Mouse (Mus musculus) heart, postnatal 0 days (tissue): Measurements from ENCODE around the gene Nop56.

Source experiments
- CTCF ChIP-seq: IDR thresholded peaks from 2 replicates; pipeline ENCODE4 v1.5.1; 2016; ENCODE audit warnings: antibody characterized with exemption, control low read depth, low read depth
- EP300 ChIP-seq: IDR thresholded peaks from 2 replicates; pipeline ENCODE4 v1.6.1; 2016; ENCODE audit warnings: antibody characterized with exemption, low read depth

- TF ChIP-seq CTCF (peak; percentile 92), EP300 (no peak)
These were observed 17.2 kb downstream of the Nop56 start for GRCm38 (mm10) chr2:130291434-130291833.
